Mouse (Mus musculus) gastrocnemius, postnatal 14 days (tissue): ENCODE measurements around the gene Ropn1l. TPM values are rescaled to one million over a fixed set of nuclear protein-coding genes. Genes with fewer than 3 reads are reported as not detected.

Experiments used
- DNase-seq: peaks from one replicate; pipeline ENCODE4 v3.0.0; 2021; ENCODE audit warnings: mixed read lengths
- intact Hi-C: fragments of 180-260 bp; cut with DNase I; formaldehyde crosslinking; loops from one replicate; pipeline ENCODE4 v1.15.1; 2025; ENCODE audit warnings: low total_unique reads
- total RNA-seq, 2 experiments: library from RNA; stranded (reverse); gene quantifications; 2 replicates each; pipeline ENCODE4 v1.2.3; 2021

Ropn1l gene
- total RNA-seq, 2 experiments from 2014 or later = 0.29 to 0.33 TPM

DNA sequence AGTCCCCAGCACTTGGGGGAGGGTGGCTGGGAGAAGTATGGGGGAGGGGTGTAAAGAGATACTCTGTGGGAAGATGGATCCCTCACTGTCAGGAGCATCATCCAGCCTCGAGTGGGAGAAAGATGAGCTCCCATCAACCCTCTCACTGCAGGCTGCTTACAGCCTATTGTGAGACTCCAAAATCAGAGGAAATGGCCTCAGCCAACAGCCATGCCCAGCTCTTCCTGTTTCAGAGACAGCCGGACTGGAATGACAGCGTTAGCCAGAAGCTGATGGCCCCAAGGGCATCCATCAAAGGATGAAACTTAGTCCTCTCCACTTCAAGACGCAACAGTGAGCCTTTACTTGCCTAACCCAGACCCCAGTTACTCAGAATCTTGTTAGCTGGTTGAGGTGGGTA is 38.4 kb downstream of the Ropn1l start:
- intact Hi-C loops = no loop called here
- no peak for DNase-seq

- intact Hi-C loops = no loop called here
- no peak for DNase-seq
Measured at GRCm38 (mm10) chr15:31414179-31414898, 39.2 kb downstream of the Ropn1l start.

DNA sequence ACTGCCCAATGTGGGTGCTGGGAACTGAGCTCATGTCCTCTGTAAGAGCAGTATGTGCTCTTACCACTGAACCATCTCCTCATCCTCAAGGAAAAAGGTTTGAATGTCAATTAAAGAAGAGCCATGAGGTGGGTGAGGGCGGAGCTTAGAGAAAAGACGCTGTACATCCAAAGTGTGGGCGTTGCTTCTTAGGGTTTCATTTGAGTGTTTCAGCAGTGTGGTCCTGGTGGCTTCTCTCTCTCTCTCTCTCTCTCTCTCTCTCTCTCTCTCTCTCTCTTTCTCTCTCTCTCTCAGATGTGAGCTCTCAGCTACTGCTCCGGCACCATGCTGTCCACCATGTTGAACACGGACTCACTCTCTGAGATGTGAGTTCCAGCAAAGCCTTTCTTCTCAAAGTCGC is 39.9 kb downstream of the Ropn1l start:
- intact Hi-C loops = no loop called here
- DNase-seq = no peak

GRCm38 (mm10) chr15:31412933-31413332 is 40.6 kb downstream of the Ropn1l start:
- no peak for DNase-seq
- intact Hi-C loops = no loop called here

- intact Hi-C loops = no loop called here
- DNase-seq = no peak
Measured at GRCm38 (mm10) chr15:31412436-31412835, 41.1 kb downstream of the Ropn1l start.

DNA sequence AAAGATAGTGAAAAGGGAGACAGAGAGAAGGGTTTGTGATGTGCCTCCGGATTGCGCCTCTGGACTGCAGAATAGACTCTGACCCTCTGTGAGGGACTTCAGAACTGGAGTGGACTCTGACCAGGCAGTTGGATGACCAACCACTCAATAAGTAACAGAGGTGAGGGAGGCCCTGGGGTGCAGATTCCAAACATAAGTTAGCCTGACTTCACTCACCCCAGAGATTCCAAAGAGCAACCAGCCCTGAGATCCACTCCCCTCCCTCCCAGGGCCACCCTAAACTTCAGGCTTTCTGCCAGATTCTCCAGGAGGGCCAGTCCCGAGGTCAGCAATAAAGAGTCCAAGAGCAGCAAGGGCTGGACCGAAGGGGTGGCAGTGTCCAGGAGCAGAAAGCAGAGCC is 46.0 kb downstream of the Ropn1l start:
- intact Hi-C loops = no loop called here
- DNase-seq = no peak

DNA sequence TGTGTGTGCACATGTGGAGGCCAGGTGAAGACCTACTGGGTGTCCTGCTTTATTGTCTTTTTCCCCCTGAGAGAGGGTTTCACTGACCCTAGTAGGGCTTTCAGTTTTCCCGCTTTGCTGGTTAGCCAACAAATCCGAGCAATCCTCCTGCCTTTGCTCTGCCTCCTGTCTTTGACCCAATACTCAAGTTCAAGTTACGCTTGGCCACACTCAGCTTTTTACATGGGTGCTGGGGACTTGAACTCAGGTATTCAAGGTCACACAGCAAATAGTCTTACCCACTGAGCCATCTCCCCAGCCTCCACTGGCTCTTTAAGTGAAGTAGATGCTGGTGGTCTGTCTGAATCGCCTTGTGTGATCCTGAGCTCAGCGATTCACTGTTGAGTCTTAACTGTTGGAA is 46.7 kb downstream of the Ropn1l start:
- intact Hi-C loops = no loop called here
- no peak for DNase-seq

GRCm38 (mm10) chr15:31404346-31404745 is 49.2 kb downstream of the Ropn1l start:
- no peak for DNase-seq

DNA sequence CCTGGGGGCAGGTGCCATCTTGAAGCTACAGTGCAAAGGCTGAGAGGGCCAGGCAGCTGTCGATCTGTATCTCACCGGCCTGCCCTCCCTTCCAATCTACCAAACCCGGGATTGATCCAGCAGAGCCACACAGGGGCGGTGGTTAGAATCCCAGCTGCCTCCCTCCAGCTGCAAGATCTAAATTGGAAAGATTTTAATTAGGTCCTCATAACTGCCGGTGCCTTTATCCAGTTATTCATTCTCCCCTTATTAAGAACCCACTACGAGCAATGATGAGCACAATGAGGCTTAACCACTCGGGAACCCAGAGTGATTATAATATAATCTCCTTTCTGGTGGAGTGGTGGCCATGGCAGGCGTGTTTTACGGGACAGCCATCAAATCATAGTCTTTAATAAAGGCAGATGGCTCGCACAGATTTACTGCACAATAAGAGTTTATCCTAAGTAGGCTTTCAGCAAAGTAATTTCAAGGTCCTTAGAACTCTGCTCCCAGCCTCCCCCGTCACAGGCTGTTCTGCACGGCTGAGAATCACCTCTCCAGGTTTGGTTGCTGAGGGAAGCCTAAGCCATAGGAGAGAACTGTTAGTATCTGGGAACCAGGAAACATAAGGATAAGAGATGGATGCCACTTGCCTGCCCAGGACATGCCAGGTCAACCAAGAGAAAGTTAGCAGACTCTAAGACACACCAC is 51.2 kb downstream of the Ropn1l start:
- DNase-seq = no peak
- intact Hi-C loops = no loop called here

More at GRCm38 (mm10) chr15:31404346-31404745, 49.2 kb downstream of the Ropn1l start:
- intact Hi-C loops = no loop called here

DNA sequence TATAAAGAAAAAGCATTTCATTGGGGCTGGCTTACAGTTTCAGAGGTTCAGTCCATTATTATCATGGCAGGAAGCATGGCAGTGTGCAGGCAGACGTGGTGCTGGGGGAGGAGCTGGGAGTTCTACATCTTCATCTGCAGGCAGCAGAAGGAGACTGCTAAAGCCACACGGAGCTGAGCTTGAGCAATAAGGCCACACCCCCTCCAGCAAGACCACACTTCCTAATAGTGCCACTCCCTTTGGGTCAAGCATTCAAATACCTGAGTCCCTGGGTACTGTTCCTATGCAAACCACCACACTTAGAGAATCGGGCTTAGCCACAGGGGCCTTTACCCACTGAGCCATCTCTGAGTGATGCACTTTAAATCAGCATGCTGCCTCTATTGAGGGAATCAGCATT is 52.6 kb downstream of the Ropn1l start:
- no peak for DNase-seq
- intact Hi-C loops = no loop called here

DNA sequence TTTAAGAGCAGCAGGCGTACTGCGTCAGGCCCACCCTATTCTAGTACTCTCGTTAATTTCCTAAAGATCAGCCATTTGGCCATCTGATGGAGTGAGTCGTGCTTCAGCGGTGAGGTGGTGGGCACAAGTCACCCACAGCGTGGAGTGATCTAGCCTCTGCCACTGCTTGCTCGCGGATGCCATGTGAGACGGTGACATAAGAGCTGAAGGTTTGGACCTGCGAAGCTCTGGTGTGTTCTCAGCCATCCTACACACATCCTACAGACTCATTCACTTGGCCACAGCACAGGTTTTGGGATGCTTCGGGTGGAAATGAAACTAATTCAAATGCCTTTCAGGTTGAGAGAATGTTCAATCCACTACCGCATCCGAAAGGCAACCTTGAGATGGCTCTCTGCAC is 54.8 kb downstream of the Ropn1l start:
- intact Hi-C loops = no loop called here
- no peak for DNase-seq

DNA sequence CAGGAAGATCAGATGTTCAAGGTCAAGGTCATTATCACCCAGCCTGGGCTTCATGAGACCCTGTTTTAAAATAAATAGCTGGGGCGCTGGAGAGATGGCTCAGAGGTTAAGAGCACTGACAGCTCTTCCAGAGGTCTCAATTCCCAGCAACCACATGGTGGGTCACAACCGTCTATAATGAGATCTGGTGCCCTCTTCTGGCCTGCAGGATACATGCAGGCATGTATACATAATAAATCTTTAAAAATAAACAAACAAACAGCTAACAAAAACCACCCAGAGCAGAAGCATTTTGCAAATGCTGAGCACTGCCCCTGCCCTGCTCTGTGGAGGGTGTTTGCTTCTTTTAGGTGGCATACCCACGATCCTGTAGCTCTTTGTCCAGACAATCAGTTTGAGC is 56.2 kb downstream of the Ropn1l start:
- DNase-seq = no peak
- intact Hi-C loops = no loop called here

- intact Hi-C loops = no loop called here
- DNase-seq = no peak
Measured at GRCm38 (mm10) chr15:31396755-31397154, 56.8 kb downstream of the Ropn1l start.

- DNase-seq = no peak
Measured at GRCm38 (mm10) chr15:31395986-31396385, 57.6 kb downstream of the Ropn1l start.

DNA sequence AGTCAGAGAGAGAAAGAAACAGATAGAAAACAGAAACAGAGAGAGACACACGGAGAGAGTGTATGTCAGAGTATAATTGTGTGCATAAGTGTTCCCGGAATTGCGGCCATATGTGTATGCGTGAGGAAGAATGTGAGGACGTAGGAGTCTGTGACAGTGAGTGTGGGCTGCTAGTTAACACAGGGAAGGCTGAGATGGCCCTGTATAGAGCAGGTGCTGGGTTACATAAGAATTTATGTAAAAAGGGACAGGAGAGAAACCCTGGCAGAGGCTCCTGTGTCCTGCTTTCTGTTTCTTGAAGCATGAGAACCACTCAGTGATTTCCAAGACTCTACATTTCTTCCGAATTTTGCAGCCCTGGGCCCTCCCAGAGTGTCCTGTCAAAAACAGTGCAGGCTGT is 60.1 kb downstream of the Ropn1l start:
- intact Hi-C loops = no loop called here
- no peak for DNase-seq

More at GRCm38 (mm10) chr15:31395986-31396385, 57.6 kb downstream of the Ropn1l start:
- intact Hi-C loops = no loop called here

GRCm38 (mm10) chr15:31392705-31393104 is 60.8 kb downstream of the Ropn1l start:
- intact Hi-C loops = no loop called here
- DNase-seq = no peak

DNA sequence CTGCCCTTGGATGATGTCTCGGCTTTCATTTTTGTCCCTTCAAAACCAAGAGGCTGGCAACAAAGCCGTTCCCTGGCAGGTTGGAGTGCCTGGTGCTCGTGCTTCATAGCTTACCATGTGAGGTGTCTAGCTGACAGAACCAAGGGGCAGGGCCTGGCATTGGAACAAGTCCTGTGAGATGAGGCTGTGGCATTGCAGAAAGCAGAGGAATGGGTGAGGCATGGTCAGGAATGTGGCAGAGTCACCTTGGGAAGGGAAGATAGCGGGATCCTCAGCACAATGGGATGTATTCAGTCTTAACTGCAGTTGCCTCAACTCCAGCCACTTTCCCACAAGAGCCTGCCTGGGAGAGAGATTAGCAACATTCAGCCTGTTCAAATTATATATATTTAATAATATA is 61.4 kb downstream of the Ropn1l start:
- intact Hi-C loops = no loop called here
- DNase-seq = no peak
